Mouse (Mus musculus) spleen, adult 10 weeks (tissue): ENCODE data around the gene Olfr723. TPM values are rescaled to one million over a fixed set of nuclear protein-coding genes. Genes with fewer than 3 reads are reported as not detected.

Source experiments
- polyA plus RNA-seq: library from polyadenylated mRNA; stranded (reverse); fragments of 350-450 nt; fragmentation: Illumina TruSeq; extraction: RNeasy Lipid Tissue Mini Kit (QIAGEN cat#74804); gene quantifications from one replicate; pipeline ENCODE4 v1.2.3, GENCODE M21; 2015; ENCODE audit warnings: low replicate concordance; ENCODE audit not compliant: insufficient read depth

Gene Olfr723
- polyA plus RNA-seq: not detected

GRCm38 (mm10) chr14:49931687-49932086 is at the start of gene Olfr723:
Gene Olfr723, minus strand, starts transcription at chr14:49931787.

GRCm38 (mm10) chr14:49963174-49963573 is 31.6 kb upstream of the Olfr723 start, which contains the start of gene Olfr724:
Gene Olfr724, minus strand, starts transcription at chr14:49963274.

GRCm38 (mm10) chr14:49901899-49902298 is 29.7 kb downstream of the Olfr723 start, which contains the start of gene Olfr722:
Gene Olfr722, minus strand, starts transcription at chr14:49901999.

Other genes starting within 250 kb of the Olfr723 start
- gene Armh4, start 148.4 kb downstream of the Olfr723 start, polyA plus RNA-seq: 0.76 TPM
- gene Olfr722, start 29.8 kb downstream of the Olfr723 start, polyA plus RNA-seq: not detected
- not detected for gene Olfr724, start 31.5 kb upstream of the Olfr723 start, polyA plus RNA-seq
- gene Olfr725, start 108.6 kb upstream of the Olfr723 start, polyA plus RNA-seq: not detected
- not detected for gene Olfr726, start 159.2 kb upstream of the Olfr723 start, polyA plus RNA-seq
- not detected for gene Olfr727, start 191.4 kb upstream of the Olfr723 start, polyA plus RNA-seq
- gene Olfr728, start 210.9 kb upstream of the Olfr723 start, polyA plus RNA-seq: not detected
- gene Olfr729, start 221.1 kb upstream of the Olfr723 start, polyA plus RNA-seq: not detected